Mouse (Mus musculus) lung, postnatal 0 days (tissue): ENCODE results near the gene Lsmem1.

Experiments
- CTCF ChIP-seq: IDR thresholded peaks from 2 replicates; pipeline ENCODE4 v1.5.1; 2016; ENCODE audit warnings: antibody characterized with exemption, mild to moderate bottlenecking
- EP300 ChIP-seq: IDR thresholded peaks from 2 replicates; pipeline ENCODE4 v1.6.1; 2016; ENCODE audit warnings: antibody characterized with exemption, mild to moderate bottlenecking, control low read depth

DNA sequence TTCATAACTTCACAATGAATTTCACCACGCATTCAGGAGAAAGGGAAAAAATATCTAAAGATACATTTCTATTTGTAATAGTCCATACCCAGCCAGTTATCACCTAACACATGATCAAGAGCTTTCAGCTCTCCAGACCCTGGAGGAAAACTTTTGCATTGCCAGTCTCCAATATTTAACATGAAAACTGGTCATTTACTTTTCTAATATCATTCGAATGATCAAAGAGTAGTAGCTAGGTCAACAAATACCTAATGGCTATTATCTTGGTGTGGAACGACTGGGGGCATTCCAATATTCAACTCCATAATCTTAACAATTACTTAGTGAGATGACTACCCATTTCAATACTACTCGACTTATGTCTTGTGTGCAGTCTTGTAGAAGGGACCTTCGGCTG lies 22.3 kb upstream of the Lsmem1 start:
- TF ChIP-seq EP300 = no peak
- TF ChIP-seq CTCF = no peak
